Mouse (Mus musculus): Measurements from ENCODE around the gene Rad23b. TPM values are rescaled to one million over a fixed set of nuclear protein-coding genes. Genes with fewer than 3 reads are reported as not detected.

Rad23b gene
- polyA plus RNA-seq, 1 experiment: 143 TPM

- Histone ChIP-seq H3K27me3 (ENCODE audit: control insufficient read depth, insufficient read depth, insufficient read length) (no peaks in the 10 kb centered on the region), H3ac (ENCODE audit: control insufficient read depth, insufficient read length, low read depth) (no peak overlapping the region), H3K36me3 (ENCODE audit: control insufficient read depth, insufficient read depth) (no peaks in the 10 kb centered on the region), H3K79me3 (ENCODE audit: low read depth) (no peaks in the 10 kb centered on the region), H3K79me2 (ENCODE audit: control insufficient read depth, insufficient read depth) (no peaks in the 10 kb centered on the region), H3K4me3 (ENCODE audit: insufficient read depth, poor library complexity, severe bottlenecking) (no peak overlapping the region)
- no peak for TF ChIP-seq FOSL1 (IDR thresholded peaks at IDR 0.05; ENCODE audit: insufficient read depth, low read length, poor library complexity, severe bottlenecking)
- TF ChIP-seq MAX (IDR thresholded peaks at IDR 0.05): no peak
- TF ChIP-seq CEBPB (IDR thresholded peaks at IDR 0.05; ENCODE audit: low read depth): no peak
- no peak for TF ChIP-seq USF1 (IDR thresholded peaks at IDR 0.05; ENCODE audit: low read depth)
- no peak for TF ChIP-seq MYOG (IDR thresholded peaks at IDR 0.05; ENCODE audit: control insufficient read depth, extremely low read depth, insufficient read length)
- TF ChIP-seq CTCF (IDR thresholded peaks at IDR 0.05; ENCODE audit: control insufficient read depth, insufficient read depth, insufficient read length): no peak
- no peak for TF ChIP-seq MYOD1 (IDR thresholded peaks at IDR 0.05; ENCODE audit: control insufficient read depth, insufficient read length, low read depth)
Measured at GRCm38 (mm10) chr4:55335030-55335770, 14.6 kb upstream of the Rad23b start.

- no peak for TF ChIP-seq USF1 (IDR thresholded peaks at IDR 0.05; ENCODE audit: low read depth)
- no peak for TF ChIP-seq CTCF (IDR thresholded peaks at IDR 0.05; ENCODE audit: control insufficient read depth, insufficient read depth, insufficient read length)
- TF ChIP-seq MAX (IDR thresholded peaks at IDR 0.05): no peak
- no peak for TF ChIP-seq FOSL1 (IDR thresholded peaks at IDR 0.05; ENCODE audit: insufficient read depth, low read length, poor library complexity, severe bottlenecking)
- H3K79me2 ChIP-seq (ENCODE audit: control insufficient read depth, insufficient read depth): no peaks in the 10 kb centered on the region
- no peak overlapping the region for H3K4me3 ChIP-seq (ENCODE audit: insufficient read depth, poor library complexity, severe bottlenecking)
- H3K27me3 ChIP-seq (ENCODE audit: control insufficient read depth, insufficient read depth, insufficient read length): no peaks in the 10 kb centered on the region
- H3K79me3 ChIP-seq (ENCODE audit: low read depth): no peaks in the 10 kb centered on the region
- no peak overlapping the region for H3ac ChIP-seq (ENCODE audit: control insufficient read depth, insufficient read length, low read depth)
- H3K36me3 ChIP-seq (ENCODE audit: control insufficient read depth, insufficient read depth): no peaks in the 10 kb centered on the region
Measured at GRCm38 (mm10) chr4:55338905-55339304, 10.9 kb upstream of the Rad23b start.

GRCm38 (mm10) chr4:55339388-55339787 is 10.5 kb upstream of the Rad23b start:
- Histone ChIP-seq H3ac (ENCODE audit: control insufficient read depth, insufficient read length, low read depth) (no peak overlapping the region), H3K79me2 (ENCODE audit: control insufficient read depth, insufficient read depth) (no peaks in the 10 kb centered on the region), H3K36me3 (ENCODE audit: control insufficient read depth, insufficient read depth) (no peaks in the 10 kb centered on the region), H3K4me3 (ENCODE audit: insufficient read depth, poor library complexity, severe bottlenecking) (no peak overlapping the region), H3K79me3 (ENCODE audit: low read depth) (no peaks in the 10 kb centered on the region), H3K27me3 (ENCODE audit: control insufficient read depth, insufficient read depth, insufficient read length) (no peaks in the 10 kb centered on the region)
- TF ChIP-seq CEBPB (IDR thresholded peaks at IDR 0.05; ENCODE audit: low read depth) (no peak), MYOD1 (IDR thresholded peaks at IDR 0.05; ENCODE audit: control insufficient read depth, insufficient read length, low read depth) (no peak), CTCF (IDR thresholded peaks at IDR 0.05; ENCODE audit: control insufficient read depth, insufficient read depth, insufficient read length) (no peak), MYOG (IDR thresholded peaks at IDR 0.05; ENCODE audit: control insufficient read depth, extremely low read depth, insufficient read length) (no peak), USF1 (IDR thresholded peaks at IDR 0.05; ENCODE audit: low read depth) (no peak), MAX (IDR thresholded peaks at IDR 0.05) (no peak), FOSL1 (IDR thresholded peaks at IDR 0.05; ENCODE audit: insufficient read depth, low read length, poor library complexity, severe bottlenecking) (no peak)

- TF ChIP-seq MYOD1 (IDR thresholded peaks at IDR 0.05; ENCODE audit: control insufficient read depth, insufficient read length, low read depth) (no peak), MYOG (IDR thresholded peaks at IDR 0.05; ENCODE audit: control insufficient read depth, extremely low read depth, insufficient read length) (no peak), FOSL1 (IDR thresholded peaks at IDR 0.05; ENCODE audit: insufficient read depth, low read length, poor library complexity, severe bottlenecking) (no peak), USF1 (IDR thresholded peaks at IDR 0.05; ENCODE audit: low read depth) (no peak), MAX (IDR thresholded peaks at IDR 0.05) (no peak), CEBPB (IDR thresholded peaks at IDR 0.05; ENCODE audit: low read depth) (no peak), CTCF (IDR thresholded peaks at IDR 0.05; ENCODE audit: control insufficient read depth, insufficient read depth, insufficient read length) (no peak)
- no peak overlapping the region for H3K4me3 ChIP-seq (ENCODE audit: insufficient read depth, poor library complexity, severe bottlenecking)
- H3K36me3 ChIP-seq (ENCODE audit: control insufficient read depth, insufficient read depth): no peaks in the 10 kb centered on the region
- H3ac ChIP-seq (ENCODE audit: control insufficient read depth, insufficient read length, low read depth): no peak overlapping the region
- no peaks in the 10 kb centered on the region for H3K79me3 ChIP-seq (ENCODE audit: low read depth)
- no peaks in the 10 kb centered on the region for H3K79me2 ChIP-seq (ENCODE audit: control insufficient read depth, insufficient read depth)
- H3K27me3 ChIP-seq (ENCODE audit: control insufficient read depth, insufficient read depth, insufficient read length): no peaks in the 10 kb centered on the region
Measured at GRCm38 (mm10) chr4:55341797-55342196, 8.0 kb upstream of the Rad23b start.

- no peak overlapping the region for H3ac ChIP-seq (ENCODE audit: control insufficient read depth, insufficient read length, low read depth)
- no peak overlapping the region for H3K4me3 ChIP-seq (ENCODE audit: insufficient read depth, poor library complexity, severe bottlenecking)
- H3K36me3 ChIP-seq (ENCODE audit: control insufficient read depth, insufficient read depth): no peaks in the 10 kb centered on the region
- H3K79me2 ChIP-seq (ENCODE audit: control insufficient read depth, insufficient read depth): no peaks in the 10 kb centered on the region
- no peak for TF ChIP-seq MYOD1 (IDR thresholded peaks at IDR 0.05; ENCODE audit: control insufficient read depth, insufficient read length, low read depth)
- no peak for TF ChIP-seq CEBPB (IDR thresholded peaks at IDR 0.05; ENCODE audit: low read depth)
- TF ChIP-seq FOSL1 (IDR thresholded peaks at IDR 0.05; ENCODE audit: insufficient read depth, low read length, poor library complexity, severe bottlenecking): no peak
- TF ChIP-seq MYOG (IDR thresholded peaks at IDR 0.05; ENCODE audit: control insufficient read depth, extremely low read depth, insufficient read length): no peak
- no peak for TF ChIP-seq MAX (IDR thresholded peaks at IDR 0.05)
- TF ChIP-seq USF1 (IDR thresholded peaks at IDR 0.05; ENCODE audit: low read depth): no peak
- TF ChIP-seq CTCF (IDR thresholded peaks at IDR 0.05; ENCODE audit: control insufficient read depth, insufficient read depth, insufficient read length): no peak
- H3K79me3 ChIP-seq (ENCODE audit: low read depth): no peaks in the 10 kb centered on the region
- no peaks in the 10 kb centered on the region for H3K27me3 ChIP-seq (ENCODE audit: control insufficient read depth, insufficient read depth, insufficient read length)
Measured at GRCm38 (mm10) chr4:55342602-55343001, 7.2 kb upstream of the Rad23b start.
